Comparison of ENCODE assay signal across 16 mouse cellular contexts in the genomic region with DNA sequence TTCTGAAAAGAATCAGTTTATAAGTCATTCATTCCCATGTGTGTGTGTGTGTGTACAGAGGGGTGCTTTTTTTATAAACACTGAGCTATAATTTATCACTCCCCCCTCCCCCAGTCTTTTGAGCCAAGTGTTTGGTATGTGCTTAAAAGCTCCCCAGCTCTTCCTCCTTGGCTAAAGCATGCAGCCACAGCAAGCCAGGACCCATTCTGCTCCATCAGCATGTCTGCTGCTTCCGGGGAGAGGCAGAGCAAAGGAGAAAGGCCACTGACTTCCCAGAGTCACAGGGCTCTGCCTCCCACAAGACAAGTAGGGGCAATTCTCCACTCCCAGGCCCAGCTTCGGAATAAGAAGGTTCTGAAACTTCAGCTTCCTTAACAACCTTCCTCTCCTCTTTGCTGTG.
A peak's percentile ranks its signal among the peaks of the same experiment; 100 is the strongest.
DNase-seq lines count a peak whose midpoint lies in the region; ATAC-seq lines count a peak whose summit lies in the region.
"Had no signal": no experiment of that assay in that cellular context is flagged by ENCODE, and none has a peak within 500 bp of the region (broad histone marks: within the 10 kb centered on the region; RNA-seq: fewer than 3 reads in every experiment).

No protein-coding gene starts in this region.

- 0 out of 2 replicates have a peak overlapping the region, but pooled peaks have one; percentile 51 for H3K27ac ChIP-seq in intestine, embryonic 15.5 days
- H3K27ac ChIP-seq: forebrain, embryonic 10.5 days; lung, embryonic 15.5 days had no signal

- WGBS in intestine, embryonic 15.5 days, result 22% methylated on average over 2 of the region's 2 CpGs

- no peak overlapping the region for H3K9ac ChIP-seq in intestine, embryonic 15.5 days
- H3K9ac ChIP-seq: lung, embryonic 15.5 days had no signal

- no peak for ATAC-seq in intestine, embryonic 15.5 days
- ATAC-seq in frontal cortex, adult (ENCODE audit: low TSS enrichment), result no peak
- ATAC-seq: inflammation-experienced regulatory T-cells, adult 6 months had no signal

- no peak overlapping the region for H3K4me3 ChIP-seq in intestine, embryonic 15.5 days (replicated peaks)
- H3K4me3 ChIP-seq: forebrain, embryonic 10.5 days; lung, embryonic 15.5 days had no signal

- H3K4me2 ChIP-seq in intestine, embryonic 15.5 days (replicated peaks), result no peak overlapping the region
- H3K4me2 ChIP-seq: heart, embryonic 11.5 days; lung, embryonic 15.5 days had no signal

- no peaks in the 10 kb centered on the region for H3K9me3 ChIP-seq in intestine, embryonic 15.5 days
- H3K9me3 ChIP-seq: forebrain, embryonic 10.5 days; lung, embryonic 15.5 days had no signal

- H3K36me3 ChIP-seq in intestine, embryonic 15.5 days, result no peaks in the 10 kb centered on the region
- H3K36me3 ChIP-seq: forebrain, embryonic 10.5 days; lung, embryonic 15.5 days had no signal

- H3K4me1 ChIP-seq in intestine, embryonic 15.5 days (replicated peaks), result no peaks in the 10 kb centered on the region; the same call in 1 of the 2 replicates

- no peaks in the 10 kb centered on the region for H3K27me3 ChIP-seq in intestine, embryonic 15.5 days (replicated peaks)
- H3K27me3 ChIP-seq: lung, embryonic 15.5 days had no signal

- peak; percentile 63 for DNase-seq in kidney, adult 11 months
- DNase-seq in kidney, adult 18-20 months, result no peak
- peak; percentile 66 for DNase-seq in kidney, postnatal 10 days
- DNase-seq in urinary bladder, postnatal 25 days (ENCODE audit: low spot score), result peak; percentile 47
- no peak for DNase-seq in embryo, embryonic 10 days (ENCODE audit: low spot score)
- DNase-seq: adrenal gland, postnatal 10 days; B cell, adult 2 months; cerebellum, postnatal 14 days; layer of hippocampus, postnatal 36 days; right cerebral cortex, adult 18-20 months had no signal

Comparison
In these comparisons a context has a peak if more than half of its experiments do, and no peak if none do; other contexts are left out.
1. DNase-seq: peak in kidney, adult 11 months (single experiment), kidney, postnatal 10 days (single experiment) and urinary bladder, postnatal 25 days (single experiment); none in kidney, adult 18-20 months (single experiment) and embryo, embryonic 10 days (single experiment).